Mouse (Mus musculus) E14TG2a.4 (cell line): Measurements from ENCODE around the gene Stard10.

Experiments used
- H3K27me3 ChIP-seq: 2 replicates; pipeline ENCODE4 v1.6.1; 2014; ENCODE audit warnings: low read length, control low read depth; ENCODE audit not compliant: insufficient read depth
- H3K36me3 ChIP-seq: 2 replicates; pipeline ENCODE4 v1.6.1; 2014; ENCODE audit warnings: low read length, control low read depth; ENCODE audit not compliant: insufficient read depth
- H3K4me1 ChIP-seq: replicated peaks from 2 replicates; pipeline ENCODE4 v1.6.1; 2014; ENCODE audit warnings: low read depth, low read length, control low read depth
- H3K4me3 ChIP-seq: replicated peaks from 2 replicates; pipeline ENCODE4 v1.5.1; 2014; ENCODE audit warnings: mild to moderate bottlenecking, low read length
- H3K9me3 ChIP-seq: 2 replicates; pipeline ENCODE4 v1.6.1; 2014; ENCODE audit warnings: low read length, control low read depth
- CTCF ChIP-seq: conservative IDR thresholded peaks from 2 replicates; pipeline ENCODE4 v1.5.1; 2014; ENCODE audit warnings: low read length
- NANOG ChIP-seq: IDR thresholded peaks from 2 replicates; pipeline ENCODE4 v1.6.1; 2014; ENCODE audit warnings: borderline replicate concordance, low read length, mixed read lengths
- POU5F1 ChIP-seq: IDR thresholded peaks from 2 replicates; pipeline ENCODE4 v1.6.1; 2014; ENCODE audit warnings: low read length, borderline replicate concordance

Stard10 gene

DNA sequence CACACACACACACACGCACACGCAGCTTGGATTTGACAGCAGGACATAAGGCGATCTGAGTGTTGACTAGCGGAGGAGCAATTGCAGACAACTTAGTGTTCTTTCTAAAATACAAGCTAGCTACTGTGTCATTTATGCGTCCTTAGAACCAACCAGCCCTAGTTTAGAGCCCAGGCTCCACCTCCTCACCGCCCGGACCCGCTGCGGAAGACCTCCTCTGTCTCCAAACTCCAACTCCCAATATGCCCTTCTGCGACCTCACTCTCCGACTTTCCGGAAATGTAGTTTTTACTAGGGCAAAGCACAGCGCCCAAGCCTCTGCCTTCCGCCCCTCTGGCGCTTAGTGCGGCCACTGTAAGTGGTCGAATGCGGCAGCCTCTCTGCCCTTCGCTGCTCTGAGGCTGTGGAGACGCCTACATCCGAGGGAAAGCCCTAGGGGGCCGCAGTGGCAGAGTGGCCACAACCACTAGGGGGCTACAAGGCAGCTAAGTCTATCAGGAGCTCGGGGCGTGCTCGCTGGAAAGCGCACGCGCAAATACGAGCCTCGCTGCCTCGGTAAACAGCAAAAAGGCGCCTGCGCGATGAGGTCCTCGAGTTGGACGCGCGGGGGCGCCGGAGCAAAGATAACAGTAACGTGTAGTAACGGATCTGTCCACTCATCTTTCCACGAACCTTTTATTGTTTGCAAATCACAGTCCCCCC, 6.4 kb upstream of the Stard10 start:
- Histone ChIP-seq H3K27me3 (peaks cover 5% of the 10 kb centered on the region), H3K36me3 (no peaks in the 10 kb centered on the region), H3K4me3 (peak overlapping the region; percentile 81), H3K9me3 (no peaks in the 10 kb centered on the region), H3K4me1 (peaks cover 19% of the 10 kb centered on the region)
- TF ChIP-seq CTCF (peak; percentile 69), POU5F1 (no peak), NANOG (no peak)

DNA sequence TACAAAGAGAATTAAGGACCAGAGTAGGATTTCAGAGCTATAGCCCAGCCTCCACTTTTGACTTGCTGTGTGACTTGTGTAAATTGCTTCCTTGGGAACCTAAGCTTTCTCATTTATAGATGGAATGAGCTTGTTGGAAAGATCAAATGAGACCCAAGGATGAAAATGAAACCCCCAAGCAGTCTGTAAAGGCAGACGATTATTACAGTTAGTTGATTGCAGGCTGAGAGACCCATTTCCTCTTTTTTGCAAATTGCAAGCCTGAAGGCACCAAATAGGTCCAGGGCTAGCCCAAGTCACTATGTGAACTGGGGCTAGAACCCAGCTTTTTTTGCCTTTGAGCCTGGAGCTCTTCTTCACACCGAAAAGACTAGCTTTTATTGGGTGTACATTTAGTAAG, 5.8 kb upstream of the Stard10 start:
- TF ChIP-seq CTCF = no peak
- no peak for TF ChIP-seq POU5F1
- TF ChIP-seq NANOG = no peak
- H3K4me1 ChIP-seq = peaks cover 19% of the 10 kb centered on the region
- H3K4me3 ChIP-seq = peak overlapping the region; percentile 81

DNA sequence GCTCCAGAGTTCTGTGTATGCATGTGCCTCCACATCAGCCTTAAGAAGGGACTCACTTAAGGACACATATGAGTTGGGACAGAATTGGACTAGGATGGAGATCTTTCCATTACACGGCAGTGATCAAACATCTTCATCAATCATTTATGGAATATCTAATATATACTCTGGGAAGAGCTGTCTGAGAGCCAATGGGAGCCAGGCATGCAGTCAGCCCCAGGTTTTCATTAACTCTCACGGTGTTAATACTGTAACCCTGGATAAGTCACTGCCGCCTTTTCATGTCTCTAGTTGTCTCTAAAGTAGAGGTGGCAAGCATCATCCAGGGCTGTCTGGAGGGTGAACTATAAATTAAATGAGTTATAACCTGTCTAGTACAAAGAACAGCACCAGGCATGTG, 3.9 kb upstream of the Stard10 start:
- Histone ChIP-seq H3K27me3 (peaks cover 11% of the 10 kb centered on the region), H3K9me3 (no peaks in the 10 kb centered on the region), H3K36me3 (no peaks in the 10 kb centered on the region), H3K4me3 (no peak overlapping the region), H3K4me1 (peaks cover 25% of the 10 kb centered on the region)
- TF ChIP-seq CTCF = no peak
- TF ChIP-seq POU5F1 = no peak
- TF ChIP-seq NANOG = no peak

More for the DNA sequence above, 5.8 kb upstream of the Stard10 start:
- Histone ChIP-seq H3K36me3 (no peaks in the 10 kb centered on the region), H3K9me3 (no peaks in the 10 kb centered on the region), H3K27me3 (peaks cover 5% of the 10 kb centered on the region)

DNA sequence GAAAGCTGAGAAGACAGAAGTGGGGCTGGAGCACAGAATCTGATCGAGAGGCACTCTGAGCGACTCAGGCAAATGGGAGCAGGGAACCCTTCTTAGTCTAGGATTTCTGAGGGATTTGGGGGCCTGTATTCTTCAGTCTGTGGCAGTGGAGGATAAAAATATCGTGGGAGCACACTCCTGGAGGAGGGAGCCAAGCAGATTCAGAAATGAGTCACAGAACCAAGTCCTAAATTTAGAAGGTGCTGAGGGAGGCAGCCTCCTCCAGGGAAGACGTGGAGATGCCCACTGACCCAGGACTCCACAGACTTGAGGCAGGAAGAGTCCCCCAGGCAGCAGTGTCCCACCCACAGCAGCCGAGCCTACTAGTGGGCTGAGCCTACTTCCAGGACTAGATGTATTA, 2.5 kb upstream of the Stard10 start:
- TF ChIP-seq NANOG (no peak), POU5F1 (no peak), CTCF (no peak)
- H3K9me3 ChIP-seq = no peaks in the 10 kb centered on the region
- no peaks in the 10 kb centered on the region for H3K36me3 ChIP-seq
- H3K4me1 ChIP-seq = peaks cover 17% of the 10 kb centered on the region
- H3K27me3 ChIP-seq = peaks cover 25% of the 10 kb centered on the region
- no peak overlapping the region for H3K4me3 ChIP-seq

DNA sequence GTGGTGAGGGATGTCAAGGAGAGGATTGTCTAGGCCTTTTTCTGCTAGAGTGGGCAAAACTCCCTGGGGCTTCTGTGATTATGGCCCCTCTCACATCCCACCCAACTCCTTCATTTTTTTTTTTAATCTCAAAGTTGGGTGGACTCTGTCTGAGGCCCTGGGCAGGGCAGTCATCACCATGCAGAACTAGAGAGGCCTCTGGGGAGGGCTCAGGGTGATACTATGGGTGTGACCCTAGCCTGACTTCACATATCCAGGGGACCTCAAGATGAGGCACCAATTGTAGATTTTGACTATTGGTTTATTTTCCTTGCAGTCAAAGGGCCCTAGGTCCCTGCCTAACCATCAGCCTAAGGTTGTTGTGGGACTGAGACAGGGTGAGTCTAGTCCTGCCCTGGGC, 1.2 kb upstream of the Stard10 start:
- no peaks in the 10 kb centered on the region for H3K36me3 ChIP-seq
- no peak for TF ChIP-seq NANOG
- TF ChIP-seq POU5F1 = no peak
- TF ChIP-seq CTCF = no peak
- H3K9me3 ChIP-seq = no peaks in the 10 kb centered on the region
- peaks cover 20% of the 10 kb centered on the region for H3K4me1 ChIP-seq
- no peak overlapping the region for H3K4me3 ChIP-seq
- H3K27me3 ChIP-seq = peaks cover 38% of the 10 kb centered on the region

DNA sequence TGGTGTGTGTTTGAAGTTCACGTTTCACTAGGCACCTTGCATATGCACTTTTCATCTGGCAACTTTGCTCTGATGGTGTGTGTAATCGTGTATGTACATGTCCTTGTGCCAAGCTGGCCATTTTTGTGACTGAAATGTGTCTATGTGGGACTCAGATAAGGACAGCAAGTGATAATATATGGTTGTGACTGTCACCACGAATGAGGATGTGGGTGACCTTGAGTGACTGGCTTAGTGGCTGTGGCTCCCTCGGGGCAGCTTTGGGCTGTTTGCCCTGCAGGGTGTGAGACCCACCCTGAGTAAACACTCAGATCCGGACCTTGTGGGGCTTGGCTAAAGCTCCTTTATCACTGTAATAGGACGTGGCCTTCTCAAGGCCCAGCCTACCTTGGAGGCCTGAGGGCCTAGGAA, 290 bp upstream of the Stard10 start:
- no peak for TF ChIP-seq CTCF
- Histone ChIP-seq H3K36me3 (no peaks in the 10 kb centered on the region), H3K4me1 (peaks cover 18% of the 10 kb centered on the region), H3K9me3 (no peaks in the 10 kb centered on the region), H3K4me3 (no peak overlapping the region), H3K27me3 (peaks cover 43% of the 10 kb centered on the region)

DNA sequence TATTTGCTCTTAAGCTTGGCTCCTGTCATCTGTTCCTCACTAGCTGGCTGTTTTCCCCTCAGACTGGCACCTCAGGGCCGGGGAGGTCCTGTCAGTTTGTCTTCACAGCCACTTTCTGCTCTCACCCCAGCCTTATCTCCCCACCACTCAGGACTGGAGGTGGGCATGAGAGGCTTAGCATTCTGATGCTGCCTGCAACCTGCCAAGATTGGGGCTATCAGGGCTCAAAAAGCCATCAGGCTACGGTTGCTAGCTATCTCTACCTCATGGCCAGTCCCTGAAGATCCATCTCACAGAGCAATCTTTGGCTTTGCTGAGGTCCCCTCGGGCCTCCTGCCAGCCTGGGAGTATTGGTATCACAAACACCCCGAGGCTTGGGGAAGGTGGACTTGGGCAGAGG, 2.0 kb downstream of the Stard10 start:
- Histone ChIP-seq H3K27me3 (peaks cover 64% of the 10 kb centered on the region), H3K36me3 (no peaks in the 10 kb centered on the region), H3K9me3 (no peaks in the 10 kb centered on the region), H3K4me1 (peaks cover 34% of the 10 kb centered on the region), H3K4me3 (no peak overlapping the region)
- TF ChIP-seq POU5F1 = no peak
- no peak for TF ChIP-seq NANOG
- TF ChIP-seq CTCF = no peak

DNA sequence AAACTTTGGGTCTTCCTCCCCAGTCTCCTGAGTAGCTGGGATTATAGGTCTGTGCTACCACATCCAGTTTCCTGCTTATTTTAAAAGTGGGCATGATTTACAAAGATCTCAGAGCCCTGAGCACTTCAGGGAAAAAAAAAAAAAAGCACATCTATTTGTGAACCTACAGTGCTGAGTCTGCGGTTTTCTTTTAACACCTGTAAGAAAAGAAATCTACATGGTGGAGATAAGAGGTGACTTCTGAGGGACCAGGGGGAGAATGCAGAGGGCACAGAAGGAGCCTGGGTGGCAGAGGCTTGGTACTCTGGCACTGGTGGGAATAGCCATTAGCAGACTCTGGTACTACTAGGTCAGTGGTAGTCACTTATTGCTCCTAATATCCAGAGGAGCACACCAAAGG, 2.9 kb downstream of the Stard10 start:
- Histone ChIP-seq H3K4me1 (peaks cover 37% of the 10 kb centered on the region), H3K4me3 (no peak overlapping the region; the same call in 1 of the 2 replicates), H3K9me3 (no peaks in the 10 kb centered on the region), H3K27me3 (peaks cover 73% of the 10 kb centered on the region), H3K36me3 (no peaks in the 10 kb centered on the region)
- TF ChIP-seq CTCF = no peak
